Mouse (Mus musculus): ENCODE results near the gene Gm35549. TPM values are rescaled to one million over a fixed set of nuclear protein-coding genes. Genes with fewer than 3 reads are reported as not detected.

Gm35549 gene
- polyA plus RNA-seq, 1 experiment from 2014 or later, result 0.47 TPM

Other genes starting within 250 kb of the Gm35549 start
- 0.10 TPM in 1 of 2 replicates, not detected in the other for gene Topaz1, start 96.7 kb downstream of the Gm35549 start, polyA plus RNA-seq (2014; fragmentation: Nextera tagmentation; extraction: Ambion mirVana)
- 4.4 and 5.0 TPM in 2 replicates for gene Tcaim, start 38.5 kb downstream of the Gm35549 start, polyA plus RNA-seq (2014; fragmentation: Nextera tagmentation; extraction: Ambion mirVana)
- 34.4 and 42.1 TPM in 2 replicates for gene Zfp445, start 22.0 kb upstream of the Gm35549 start, polyA plus RNA-seq (2014; fragmentation: Nextera tagmentation; extraction: Ambion mirVana)
- 1.3 and 1.7 TPM in 2 replicates for gene Zkscan7, start 41.6 kb upstream of the Gm35549 start, polyA plus RNA-seq (2014; fragmentation: Nextera tagmentation; extraction: Ambion mirVana)
- gene Zfp105, start 79.0 kb upstream of the Gm35549 start, polyA plus RNA-seq (2014; fragmentation: Nextera tagmentation; extraction: Ambion mirVana), result 15.5 and 15.6 TPM in 2 replicates
- 25.1 and 28.3 TPM in 2 replicates for gene 1110059G10Rik, start 107.0 kb upstream of the Gm35549 start, polyA plus RNA-seq (2014; fragmentation: Nextera tagmentation; extraction: Ambion mirVana)
- 31.6 and 37.7 TPM in 2 replicates for gene Kif15, start 107.0 kb upstream of the Gm35549 start, polyA plus RNA-seq (2014; fragmentation: Nextera tagmentation; extraction: Ambion mirVana)
- gene Tmem42, start 177.3 kb upstream of the Gm35549 start, polyA plus RNA-seq (2014; fragmentation: Nextera tagmentation; extraction: Ambion mirVana), result 15.4 and 18.6 TPM in 2 replicates
- gene Tgm4, start 190.7 kb upstream of the Gm35549 start, polyA plus RNA-seq (2014; fragmentation: Nextera tagmentation; extraction: Ambion mirVana), result 0.19 and 0.46 TPM in 2 replicates